Mouse (Mus musculus) stomach, postnatal 0 days (tissue): ENCODE measurements around the gene Fjx1. TPM values are rescaled to one million over a fixed set of nuclear protein-coding genes. Genes with fewer than 3 reads are reported as not detected.

Experiments used
- ATAC-seq: fragments of 200-750 bp; cut with Nextera tagmentation; 2 replicates; pipeline ENCODE4 v1.8.0; 2017; ENCODE audit not compliant: low FRiP score, low TSS enrichment
- DNase-seq: peaks from one replicate; pipeline ENCODE4 v3.0.0-alpha.2; 2016; ENCODE audit warnings: low spot score
- H3K27ac ChIP-seq: fragments of 300-500 bp; sonication (generic); replicated peaks from 2 replicates; pipeline ENCODE4 v1.5.1; 2014; ENCODE audit warnings: mild to moderate bottlenecking, control low read depth
- H3K27me3 ChIP-seq: fragments of 300-500 bp; sonication (generic); 2 replicates; pipeline ENCODE4 v1.6.1; 2014; ENCODE audit warnings: low read length; ENCODE audit not compliant: control insufficient read depth, insufficient read depth
- H3K36me3 ChIP-seq: fragments of 300-500 bp; sonication (generic); 2 replicates; pipeline ENCODE4 v1.6.1; 2014; ENCODE audit warnings: low read length, mixed read lengths; ENCODE audit not compliant: control insufficient read depth, insufficient read depth
- H3K4me1 ChIP-seq: fragments of 300-500 bp; sonication (generic); replicated peaks from 2 replicates; pipeline ENCODE4 v1.6.1; 2014; ENCODE audit warnings: antibody characterized with exemption; ENCODE audit not compliant: control insufficient read depth, insufficient read depth
- H3K4me2 ChIP-seq: fragments of 300-500 bp; sonication (generic); replicated peaks from 2 replicates; pipeline ENCODE4 v1.6.1; 2014; ENCODE audit warnings: low read depth, mild to moderate bottlenecking, control low read depth, moderate library complexity
- H3K4me3 ChIP-seq: fragments of 300-500 bp; sonication (generic); 2 replicates; pipeline ENCODE4 v1.5.1; 2014; ENCODE audit warnings: low read depth, low read length, control low read depth
- H3K9ac ChIP-seq: fragments of 300-500 bp; sonication (generic); 2 replicates; pipeline ENCODE4 v1.6.1; 2014; ENCODE audit warnings: mild to moderate bottlenecking, low read length, control low read depth, mixed read lengths
- H3K9me3 ChIP-seq: fragments of 300-500 bp; sonication (generic); 2 replicates; pipeline ENCODE4 v1.6.1; 2016; ENCODE audit warnings: low read length; ENCODE audit not compliant: control insufficient read depth
- CTCF ChIP-seq: IDR thresholded peaks from 2 replicates; pipeline ENCODE4 v1.5.1; 2016; ENCODE audit warnings: antibody characterized with exemption, low read depth, mild to moderate bottlenecking, moderate library complexity
- EP300 ChIP-seq: optimal IDR thresholded peaks from 2 replicates; pipeline ENCODE3; 2016; ENCODE audit warnings: antibody characterized with exemption
- WGBS: fragments of 180-500 bp; shearing (Covaris S2); extraction: QIAGEN DNeasy Blood & Tissue Kit; methylation state at CpG from one replicate; pipeline ENCODE4 v1.1.7; 2014; 5-methylcytosine and 5-hydroxymethylcytosine counted together
- polyA plus RNA-seq: library from polyadenylated mRNA; unstranded; fragments of >200 nt; fragmentation: Nextera tagmentation; extraction: Ambion mirVana; gene quantifications from 2 replicates; pipeline ENCODE4 v1.2.1, GENCODE M21; 2015

Gene Fjx1
- 5.9 and 7.3 TPM in 2 replicates for polyA plus RNA-seq

DNA sequence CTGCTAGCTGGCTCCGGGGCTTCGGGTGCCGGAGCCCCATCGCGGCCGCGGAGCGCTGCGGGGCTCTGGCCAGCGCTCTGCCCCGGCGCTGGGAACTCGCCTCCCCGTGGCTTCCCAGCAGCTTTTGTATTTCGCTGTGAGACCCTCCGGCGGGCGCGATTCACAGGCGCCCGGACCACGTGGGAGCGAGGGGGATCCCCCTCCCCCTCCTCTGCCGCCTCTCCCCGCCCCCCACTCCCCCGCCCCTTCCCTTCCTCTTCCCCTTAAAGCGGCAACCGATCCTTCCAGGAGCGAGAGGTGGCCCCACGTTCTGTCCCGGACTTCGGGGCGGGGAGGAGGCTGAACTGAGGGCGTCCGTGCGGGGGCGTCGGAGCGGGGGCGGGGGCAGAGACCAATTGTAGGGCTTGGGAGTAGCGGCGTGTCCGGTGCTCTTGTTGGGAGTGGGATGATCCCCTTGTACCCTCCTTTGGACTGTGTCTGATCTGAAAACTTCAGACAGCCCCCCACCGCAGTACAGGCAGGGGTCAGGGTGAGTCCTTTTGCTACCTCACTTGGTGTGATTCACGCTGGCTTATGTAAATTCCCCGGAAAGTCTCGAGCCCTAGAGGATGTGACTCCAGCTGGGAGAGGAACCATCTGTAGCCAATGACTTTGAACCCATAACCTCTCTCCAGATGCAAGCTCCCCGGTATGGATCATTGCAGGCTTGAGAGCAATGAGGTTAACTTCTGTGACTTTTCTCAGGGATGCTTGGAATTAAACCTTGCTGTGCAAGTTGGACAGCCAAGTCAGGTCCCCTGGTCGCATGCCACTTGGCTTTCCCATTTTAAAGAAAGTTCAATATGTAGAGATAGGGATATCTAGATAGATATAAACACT, at the start of gene Fjx1:
TSS of gene Fjx1 (minus strand) at position 829 of the 879 bp plus-strand sequence.
- DNase-seq (no peak), ATAC-seq (peak; percentile 60)
- 2% methylated on average over 38 of the region's 49 CpGs for WGBS
- Histone ChIP-seq H3K9ac (peak within 1 kb of the TSS; percentile 73), H3K9me3 (no peaks in the 10 kb centered on the region), H3K27me3 (no peaks in the 10 kb centered on the region), H3K27ac (peak within 1 kb of the TSS; percentile 67), H3K4me1 (peaks cover 3% of the 10 kb centered on the region; the same call in 1 of the 2 replicates), H3K36me3 (no peaks in the 10 kb centered on the region), H3K4me3 (peak within 1 kb of the TSS; percentile 65), H3K4me2 (peak within 1 kb of the TSS; percentile 99)
- no peak for TF ChIP-seq EP300
- TF ChIP-seq CTCF = no peak

DNA sequence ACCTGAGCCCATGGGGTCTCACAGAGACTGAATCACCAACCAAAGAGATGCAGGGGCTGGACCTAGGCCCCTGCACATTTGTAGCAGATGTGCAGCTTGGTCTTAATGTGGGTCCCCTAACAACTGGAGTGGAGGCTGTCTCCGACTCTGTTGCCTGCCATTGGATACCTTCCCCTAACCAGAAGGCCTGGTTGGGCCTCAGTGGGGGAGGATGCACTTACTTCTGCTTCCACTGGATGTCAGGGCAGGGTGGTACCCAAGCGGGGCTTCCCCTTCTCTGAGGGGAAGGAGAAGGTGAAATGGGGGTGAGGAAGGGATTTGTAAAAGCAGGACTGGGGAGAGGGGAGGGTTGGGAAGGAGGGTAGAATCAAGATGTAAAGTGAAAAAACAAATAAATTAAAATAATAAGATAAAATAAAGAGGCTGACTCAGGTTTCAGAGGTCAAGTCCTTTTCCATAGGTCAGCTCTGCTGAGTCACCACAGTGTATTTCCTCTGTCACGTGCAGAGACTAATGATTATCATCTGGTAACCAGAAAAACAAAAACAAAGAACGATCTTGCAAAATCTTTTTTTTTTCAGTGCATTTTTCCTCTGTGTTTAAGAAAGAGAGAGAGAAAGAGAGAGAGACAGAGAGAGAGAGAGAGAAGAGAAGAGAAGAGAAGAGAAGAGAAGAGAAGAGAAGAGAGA, 47.8 kb upstream of the Fjx1 start:
- DNase-seq = no peak
- TF ChIP-seq EP300 = no peak
- no peak for TF ChIP-seq CTCF
- WGBS = 48% methylated on average over 4 of the region's 4 CpGs

DNA sequence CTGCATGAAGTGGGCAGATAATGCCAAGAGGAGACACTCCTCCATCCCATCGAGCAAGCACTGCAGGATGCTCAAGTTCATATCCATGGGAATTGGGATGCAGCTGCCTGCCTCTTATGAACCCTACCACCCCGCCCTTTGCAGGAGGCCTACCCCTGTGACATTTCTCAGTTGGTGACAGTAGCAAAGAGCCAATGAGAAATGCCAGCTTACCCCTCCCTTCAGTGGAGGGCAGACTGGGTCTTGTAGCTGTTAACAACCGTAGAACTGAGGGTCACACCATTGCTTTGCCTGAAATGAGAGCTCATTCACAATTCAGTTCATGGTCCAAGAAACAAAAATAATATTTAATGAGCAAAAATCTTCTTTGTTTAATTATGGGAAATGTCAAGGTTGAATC, 28.4 kb upstream of the Fjx1 start:
- ATAC-seq = no peak

More for the DNA sequence above, 47.8 kb upstream of the Fjx1 start:
- Histone ChIP-seq H3K27ac (no peak overlapping the region), H3K9ac (no peak overlapping the region), H3K4me3 (no peak overlapping the region), H3K9me3 (no peaks in the 10 kb centered on the region), H3K36me3 (no peaks in the 10 kb centered on the region), H3K4me1 (no peaks in the 10 kb centered on the region), H3K27me3 (no peaks in the 10 kb centered on the region), H3K4me2 (no peak overlapping the region)
- ATAC-seq = no peak

DNA sequence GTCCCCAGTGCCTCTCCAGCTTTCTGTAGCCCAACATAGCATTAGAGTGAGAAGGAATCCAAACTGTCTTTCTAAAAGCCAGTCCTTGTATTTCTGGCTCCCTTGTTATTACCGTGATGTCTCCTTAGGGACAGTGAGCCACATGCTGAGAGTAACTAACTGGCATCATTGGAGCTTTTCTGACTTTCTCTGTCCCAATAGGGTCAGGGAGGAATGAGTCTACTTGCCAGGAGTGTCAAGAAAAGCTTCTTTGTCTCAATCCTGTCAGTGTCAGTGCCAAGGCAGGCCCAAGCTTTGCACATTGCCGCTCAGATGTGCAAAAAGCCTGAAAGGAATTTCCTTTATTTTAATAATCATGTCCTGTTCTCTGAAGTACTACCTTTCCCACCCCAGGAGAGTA, 23.8 kb upstream of the Fjx1 start:
- TF ChIP-seq CTCF = no peak
- TF ChIP-seq EP300 = no peak
- no peak for DNase-seq
- H3K4me1 ChIP-seq = no peaks in the 10 kb centered on the region
- WGBS = 68% methylated on average over 2 of the region's 2 CpGs
- no peaks in the 10 kb centered on the region for H3K27me3 ChIP-seq
- H3K9ac ChIP-seq = no peak overlapping the region
- H3K4me3 ChIP-seq = no peak overlapping the region
- no peak overlapping the region for H3K4me2 ChIP-seq
- H3K27ac ChIP-seq = no peak overlapping the region
- H3K9me3 ChIP-seq = no peaks in the 10 kb centered on the region
- ATAC-seq = no peak
- H3K36me3 ChIP-seq = no peaks in the 10 kb centered on the region

More for the DNA sequence above, 28.4 kb upstream of the Fjx1 start:
- Histone ChIP-seq H3K4me3 (no peak overlapping the region), H3K36me3 (no peaks in the 10 kb centered on the region), H3K27me3 (no peaks in the 10 kb centered on the region), H3K27ac (no peak overlapping the region), H3K9ac (no peak overlapping the region), H3K4me1 (no peaks in the 10 kb centered on the region), H3K4me2 (no peak overlapping the region), H3K9me3 (no peaks in the 10 kb centered on the region)
- TF ChIP-seq EP300 = no peak
- TF ChIP-seq CTCF = no peak
- 78% methylated on average over 3 of the region's 3 CpGs for WGBS
- no peak for DNase-seq

DNA sequence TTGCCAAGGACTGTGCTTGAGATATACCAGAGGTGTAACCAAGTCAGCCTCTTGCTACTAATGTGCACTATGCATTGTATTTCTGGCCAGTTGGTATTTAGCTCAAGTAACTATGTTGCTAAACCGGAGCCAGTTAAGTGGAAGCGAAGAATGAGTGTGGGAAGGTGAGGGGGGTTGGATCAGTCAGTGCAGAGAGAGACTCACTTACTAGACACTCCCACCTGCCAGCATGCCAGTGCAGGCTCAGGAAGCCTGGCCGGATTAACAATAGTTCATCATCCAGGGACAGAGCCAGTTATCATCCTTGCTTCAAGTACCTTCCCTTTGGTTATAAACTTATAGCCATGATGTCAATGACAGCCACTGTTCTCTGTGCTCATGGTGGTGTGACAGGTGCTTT, 16.3 kb upstream of the Fjx1 start:
- H3K27me3 ChIP-seq = no peaks in the 10 kb centered on the region
- no peaks in the 10 kb centered on the region for H3K9me3 ChIP-seq
- no peak overlapping the region for H3K9ac ChIP-seq
- no peak overlapping the region for H3K4me3 ChIP-seq
- H3K4me2 ChIP-seq = no peak overlapping the region
- no peak for DNase-seq
- WGBS = 61% methylated on average over 3 of the region's 3 CpGs
- no peaks in the 10 kb centered on the region for H3K4me1 ChIP-seq
- no peaks in the 10 kb centered on the region for H3K36me3 ChIP-seq
- ATAC-seq = no peak
- no peak for TF ChIP-seq EP300
- no peak for TF ChIP-seq CTCF
- no peak overlapping the region for H3K27ac ChIP-seq
